Mouse (Mus musculus) intestine, postnatal 0 days (tissue): ENCODE measurements around the gene Olfr1502. TPM values are rescaled to one million over a fixed set of nuclear protein-coding genes. Genes with fewer than 3 reads are reported as not detected.

ENCODE experiments used
- ATAC-seq: fragments of 200-750 bp; cut with Nextera tagmentation; 2 replicates; pipeline ENCODE4 v1.8.0; 2017; ENCODE audit warnings: mild to moderate bottlenecking, moderate TSS enrichment, moderate library complexity
- H3K27ac ChIP-seq: fragments of 300-500 bp; sonication (generic); 2 replicates; pipeline ENCODE4 v1.5.1; 2014; ENCODE audit warnings: mild to moderate bottlenecking, low read depth, low read length, moderate library complexity
- H3K27me3 ChIP-seq: fragments of 300-500 bp; sonication (generic); replicated peaks from 2 replicates; pipeline ENCODE4 v1.6.1; 2014; ENCODE audit warnings: low read length, mixed read lengths; ENCODE audit not compliant: control insufficient read depth, insufficient read depth
- H3K36me3 ChIP-seq: fragments of 300-500 bp; sonication (generic); 2 replicates; pipeline ENCODE4 v1.6.1; 2014; ENCODE audit warnings: mild to moderate bottlenecking, moderate library complexity; ENCODE audit not compliant: control insufficient read depth, insufficient read depth
- H3K4me1 ChIP-seq: fragments of 300-500 bp; sonication (generic); replicated peaks from 2 replicates; pipeline ENCODE4 v1.6.1; 2014; ENCODE audit warnings: antibody characterized with exemption, low read length, mixed read lengths; ENCODE audit not compliant: control insufficient read depth, insufficient read depth
- H3K4me2 ChIP-seq: fragments of 300-500 bp; sonication (generic); replicated peaks from 2 replicates; pipeline ENCODE4 v1.6.1; 2014; ENCODE audit warnings: low read depth, mild to moderate bottlenecking, moderate library complexity
- H3K4me3 ChIP-seq: fragments of 300-500 bp; sonication (generic); 2 replicates; pipeline ENCODE4 v1.5.1; 2014; ENCODE audit warnings: low read depth, low read length
- H3K9ac ChIP-seq: fragments of 300-500 bp; sonication (generic); 2 replicates; pipeline ENCODE4 v1.6.1; 2014; ENCODE audit warnings: mild to moderate bottlenecking, low read depth, low read length
- H3K9me3 ChIP-seq: fragments of 300-500 bp; sonication (generic); 2 replicates; pipeline ENCODE4 v1.6.1; 2016; ENCODE audit warnings: mixed run types; ENCODE audit not compliant: control insufficient read depth
- CTCF ChIP-seq: sonication (generic); IDR thresholded peaks from 2 replicates; pipeline ENCODE4 v1.5.1; 2016; ENCODE audit warnings: low read depth, mild to moderate bottlenecking, control low read depth, antibody characterized with exemption, moderate library complexity
- WGBS: fragments of 180-500 bp; shearing (Covaris S2); extraction: QIAGEN DNeasy Blood & Tissue Kit; methylation state at CpG from one replicate; pipeline ENCODE4 v1.1.7; 2014; 5-methylcytosine and 5-hydroxymethylcytosine counted together
- polyA plus RNA-seq: library from polyadenylated mRNA; unstranded; fragments of >200 nt; fragmentation: Nextera tagmentation; extraction: Ambion mirVana; gene quantifications from 2 replicates; pipeline ENCODE4 v1.2.1, GENCODE M21; 2015

The Olfr1502 gene
- polyA plus RNA-seq, 1 experiment from 2014 or later: not detected

DNA sequence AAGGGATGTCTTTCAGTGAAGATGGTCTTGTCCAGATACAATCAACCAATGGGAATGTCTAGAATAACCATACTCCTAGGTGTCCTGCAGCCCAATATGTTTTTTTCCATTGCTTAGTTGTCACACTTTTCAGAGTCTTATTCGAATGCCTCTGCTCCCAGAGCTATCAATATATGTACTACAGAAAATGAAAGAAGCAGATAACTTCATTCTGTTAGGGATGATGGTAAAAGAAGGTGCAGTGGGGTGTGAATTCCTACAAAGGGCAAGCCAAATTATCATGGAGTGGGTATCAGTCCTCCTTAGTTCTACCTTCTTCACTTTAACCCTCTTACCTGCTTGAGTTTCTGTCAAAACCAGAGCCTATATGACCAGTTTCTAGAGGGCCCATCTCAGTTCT is 36.2 kb downstream of the Olfr1502 start, which contains the start of gene Olfr1504:
TSS of gene Olfr1504 (minus strand) at position 101 of the 400 bp plus-strand sequence.
- H3K9me3 ChIP-seq: no peaks in the 10 kb centered on the region
- ATAC-seq: no peak
- H3K4me2 ChIP-seq: no peak within 1 kb of the TSS
- 63% methylated on average over 1 of the region's 1 CpGs for WGBS
- no peak within 1 kb of the TSS for H3K4me3 ChIP-seq
- no peak within 1 kb of the TSS for H3K9ac ChIP-seq
- H3K36me3 ChIP-seq: no peaks in the 10 kb centered on the region
- no peaks in the 10 kb centered on the region for H3K4me1 ChIP-seq
- no peak for TF ChIP-seq CTCF
- no peaks in the 10 kb centered on the region for H3K27me3 ChIP-seq
- no peak within 1 kb of the TSS for H3K27ac ChIP-seq

Other genes starting within 250 kb of the Olfr1502 start
- not detected in 2 replicates for gene Olfr1487, start 244.4 kb upstream of the Olfr1502 start, polyA plus RNA-seq
- gene Olfr1489, start 230.2 kb upstream of the Olfr1502 start, polyA plus RNA-seq: not detected in 2 replicates
- gene Olfr1490, start 210.7 kb upstream of the Olfr1502 start, polyA plus RNA-seq: not detected in 2 replicates
- gene Olfr1491, start 164.5 kb upstream of the Olfr1502 start, polyA plus RNA-seq: not detected in 2 replicates
- gene Olfr1493-ps1, start 138.5 kb upstream of the Olfr1502 start, polyA plus RNA-seq: not detected in 2 replicates
- gene Olfr1494, start 122.1 kb upstream of the Olfr1502 start, polyA plus RNA-seq: not detected in 2 replicates
- not detected in 2 replicates for gene Olfr1495, start 97.2 kb upstream of the Olfr1502 start, polyA plus RNA-seq
- not detected in 2 replicates for gene Olfr1496, start 83.9 kb upstream of the Olfr1502 start, polyA plus RNA-seq
- gene Olfr1497, start 63.6 kb upstream of the Olfr1502 start, polyA plus RNA-seq: not detected in 2 replicates
- gene Olfr1499, start 42.3 kb upstream of the Olfr1502 start, polyA plus RNA-seq: not detected in 2 replicates
- gene Olfr1500, start 31.3 kb upstream of the Olfr1502 start, polyA plus RNA-seq: not detected in 2 replicates
- gene Olfr1501, start 11.1 kb upstream of the Olfr1502 start, polyA plus RNA-seq: not detected in 2 replicates
- gene Olfr1504, start 36.1 kb downstream of the Olfr1502 start, polyA plus RNA-seq: not detected in 2 replicates
- not detected in 2 replicates for gene Olfr1505, start 51.7 kb downstream of the Olfr1502 start, polyA plus RNA-seq